In the genomic region with DNA sequence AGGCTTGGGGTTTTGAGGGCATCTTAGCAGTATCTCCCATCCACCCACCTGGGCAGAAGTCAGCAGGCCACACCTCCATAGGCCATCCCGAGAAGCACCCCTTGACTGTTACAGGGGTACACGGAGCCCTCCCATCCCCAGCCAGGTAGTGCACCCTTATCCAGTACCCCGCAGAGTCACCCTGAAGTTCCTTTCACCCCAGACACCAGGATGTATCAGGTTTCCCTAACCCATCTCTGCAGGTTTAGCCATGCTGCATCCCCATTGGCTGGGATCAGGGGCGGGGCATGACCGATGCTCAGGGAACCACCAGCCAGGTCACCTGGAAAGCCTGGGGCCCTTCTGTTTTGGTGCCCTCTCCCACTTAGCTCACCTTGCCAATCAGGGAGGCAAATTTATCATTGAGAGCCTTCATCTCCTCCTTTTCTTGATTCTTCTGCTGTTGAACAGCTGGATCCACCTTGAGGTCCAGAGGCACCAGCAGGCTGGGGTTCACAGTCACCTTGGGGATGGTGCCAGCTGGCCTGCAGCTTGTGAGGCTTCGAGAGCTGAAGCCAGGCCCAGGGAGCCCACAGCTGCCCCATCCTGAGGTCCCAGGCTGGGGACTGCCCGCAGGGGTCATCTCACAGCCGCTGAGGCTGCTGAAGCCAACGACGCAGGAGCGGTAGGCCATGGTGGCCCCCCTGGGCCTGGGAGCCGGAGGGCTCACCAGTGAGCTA, we compare ENCODE assay signal across 11 mouse cellular contexts. TPM values are rescaled to one million over a fixed set of nuclear protein-coding genes. Genes with fewer than 3 reads are reported as not detected.
DNase-seq lines count a peak whose midpoint lies in the region; ATAC-seq lines count a peak whose summit lies in the region.
"Had no signal": no experiment of that assay in that cellular context is flagged by ENCODE, and none has a peak within 500 bp of the region (broad histone marks: within the 10 kb centered on the region; RNA-seq: fewer than 3 reads in every experiment).

No protein-coding gene starts in this region.

- no peak overlapping the region for H3K9ac ChIP-seq in embryonic facial prominence, embryonic 15.5 days
- H3K9ac ChIP-seq in kidney, embryonic 16.5 days (replicated peaks; ENCODE audit: low read length), result no peak overlapping the region; the same call in 1 of the 2 replicates
- no peak overlapping the region for H3K9ac ChIP-seq in midbrain, embryonic 16.5 days (ENCODE audit: low read depth, low read length)
- H3K9ac ChIP-seq: liver, embryonic 15.5 days had no signal

- peaks cover 73% of the 10 kb centered on the region for H3K4me1 ChIP-seq in embryonic facial prominence, embryonic 15.5 days
- peaks cover 50% of the 10 kb centered on the region for H3K4me1 ChIP-seq in kidney, embryonic 16.5 days (ENCODE audit: insufficient read depth, low read length)
- no peaks in the 10 kb centered on the region for H3K4me1 ChIP-seq in midbrain, embryonic 16.5 days (ENCODE audit: control insufficient read depth, insufficient read depth, low read length)

- peak overlapping the region; percentile 24 for H3K4me3 ChIP-seq in embryonic facial prominence, embryonic 15.5 days (replicated peaks)
- no peak overlapping the region for H3K4me3 ChIP-seq in kidney, embryonic 16.5 days (ENCODE audit: low read length)
- H3K4me3 ChIP-seq in midbrain, embryonic 16.5 days (ENCODE audit: low read depth, low read length), result no peak overlapping the region
- H3K4me3 ChIP-seq: liver, embryonic 15.5 days had no signal

- H3K27me3 ChIP-seq in embryonic facial prominence, embryonic 15.5 days, result no peaks in the 10 kb centered on the region
- no peaks in the 10 kb centered on the region for H3K27me3 ChIP-seq in kidney, embryonic 16.5 days (ENCODE audit: insufficient read depth, low read length)
- no peaks in the 10 kb centered on the region for H3K27me3 ChIP-seq in midbrain, embryonic 16.5 days (ENCODE audit: control insufficient read depth, insufficient read depth, low read depth, low read length)
- H3K27me3 ChIP-seq: liver, embryonic 15.5 days had no signal

- H3K9me3 ChIP-seq in embryonic facial prominence, embryonic 15.5 days (replicated peaks), result no peaks in the 10 kb centered on the region
- no peaks in the 10 kb centered on the region for H3K9me3 ChIP-seq in kidney, embryonic 16.5 days (ENCODE audit: low read length)
- no peaks in the 10 kb centered on the region for H3K9me3 ChIP-seq in midbrain, embryonic 16.5 days (replicated peaks; ENCODE audit: control insufficient read depth, low read length, poor library complexity, severe bottlenecking)
- H3K9me3 ChIP-seq: liver, embryonic 15.5 days had no signal

- 31% methylated on average over 12 of the region's 12 CpGs for WGBS in embryonic facial prominence, embryonic 15.5 days
- WGBS in kidney, embryonic 16.5 days, result 42% methylated on average over 12 of the region's 12 CpGs
- 33% methylated on average over 12 of the region's 12 CpGs for WGBS in midbrain, embryonic 16.5 days

- peak overlapping the region; percentile 86 for H3K27ac ChIP-seq in embryonic facial prominence, embryonic 15.5 days (replicated peaks)
- peak overlapping the region; percentile 83 for H3K27ac ChIP-seq in kidney, embryonic 16.5 days (ENCODE audit: low read length)
- no peak overlapping the region for H3K27ac ChIP-seq in midbrain, embryonic 16.5 days (ENCODE audit: low read length)
- H3K27ac ChIP-seq: liver, embryonic 15.5 days had no signal

- peak; percentile 97 for DNase-seq in heart, adult 11 months
- DNase-seq in heart, adult 9 months (ENCODE audit: low spot score in 2 of 2), result no peak
- peak; percentile 76 for DNase-seq in 3134 (ENCODE audit: extremely low read depth, insufficient read length, low spot score)
- DNase-seq in left cerebral cortex, adult 8-10 months (ENCODE audit: low spot score in 2 of 2), result no peak
- DNase-seq: embryo, embryonic 11 days; layer of hippocampus, adult 9-11 months had no signal

- H3K4me2 ChIP-seq in embryonic facial prominence, embryonic 15.5 days (replicated peaks), result peak overlapping the region; percentile 34
- H3K4me2 ChIP-seq in kidney, embryonic 16.5 days (replicated peaks; ENCODE audit: low read depth, low read length), result no peak overlapping the region; the same call in 1 of the 2 replicates
- H3K4me2 ChIP-seq in midbrain, embryonic 16.5 days (ENCODE audit: low read length), result no peak overlapping the region
- H3K4me2 ChIP-seq: liver, embryonic 15.5 days had no signal

- no peaks in the 10 kb centered on the region for H3K36me3 ChIP-seq in embryonic facial prominence, embryonic 15.5 days
- H3K36me3 ChIP-seq in kidney, embryonic 16.5 days (ENCODE audit: insufficient read depth, low read length), result no peaks in the 10 kb centered on the region
- no peaks in the 10 kb centered on the region for H3K36me3 ChIP-seq in midbrain, embryonic 16.5 days (ENCODE audit: control insufficient read depth, insufficient read depth, low read length)
- H3K36me3 ChIP-seq: liver, embryonic 15.5 days had no signal

- no peak for ATAC-seq in embryonic facial prominence, embryonic 15.5 days (ENCODE audit: insufficient number of reproducible peaks, low FRiP score, low TSS enrichment, low read depth)
- no peak for ATAC-seq in kidney, embryonic 16.5 days (ENCODE audit: low FRiP score, low TSS enrichment)
- ATAC-seq in megakaryocyte progenitor cell, adult 5-6 weeks (replicated peaks; ENCODE audit: poor library complexity), result no peak
- ATAC-seq in midbrain, embryonic 16.5 days, result no peak

RNA-seq across cellular contexts. Expression of a gene that starts 0.4 kb away (rescaled TPM):
- polyA plus RNA-seq in embryonic facial prominence, embryonic 15.5 days (2015; fragmentation: Nextera tagmentation; extraction: Ambion mirVana), result 26.9 and 33.5 TPM in 2 replicates
- 1.7 and 2.3 TPM in 2 replicates for polyA plus RNA-seq in kidney, embryonic 16.5 days (2015; fragmentation: Nextera tagmentation; extraction: Ambion mirVana)
- total RNA-seq in megakaryocyte progenitor cell, adult 5-6 weeks (2015), result 1.8 and 3.1 TPM in 2 replicates
- total RNA-seq in megakaryocyte progenitor cell, adult 5-6 weeks (2017), result 0.57 and 0.83 TPM in 2 replicates
- polyA plus RNA-seq in midbrain, embryonic 16.5 days (2015; fragmentation: Nextera tagmentation; extraction: Ambion mirVana), result 0.10 TPM in 2 replicates
- 1 to 10 TPM; 3.4 to 5.1 (median 4.2) TPM for total RNA-seq in left cerebral cortex, adult 8-10 months (2022)

RNA-seq across cellular contexts. Expression of a gene that starts 41.3 kb away (rescaled TPM):
- 86.5 and 93.4 TPM in 2 replicates for polyA plus RNA-seq in embryonic facial prominence, embryonic 15.5 days (2015; fragmentation: Nextera tagmentation; extraction: Ambion mirVana)
- polyA plus RNA-seq in kidney, embryonic 16.5 days (2015; fragmentation: Nextera tagmentation; extraction: Ambion mirVana), result 94.8 and 99.9 TPM in 2 replicates
- total RNA-seq in megakaryocyte progenitor cell, adult 5-6 weeks (2015), result 1.1 TPM in 1 of 2 replicates, not detected in the other
- total RNA-seq in megakaryocyte progenitor cell, adult 5-6 weeks (2017), result not detected in 2 replicates
- 0.34 and 1.1 TPM in 2 replicates for polyA plus RNA-seq in midbrain, embryonic 16.5 days (2015; fragmentation: Nextera tagmentation; extraction: Ambion mirVana)
- total RNA-seq in left cerebral cortex, adult 8-10 months (2022), result under 1 TPM in 3 of 4 experiments, not detected in 1; 0.15 to 0.65 (median 0.19) TPM

Comparison
In these comparisons a context has a peak if more than half of its experiments do, and no peak if none do; other contexts are left out.
1. DNase-seq: peak in heart, adult 11 months (single experiment) and 3134 (single experiment); none in heart, adult 9 months (0 of 2) and left cerebral cortex, adult 8-10 months (0 of 2).
2. RNA of a gene that starts 41.3 kb away (polyA plus RNA-seq): 94.8 to 99.9 TPM in kidney, embryonic 16.5 days and 86.5 to 93.4 TPM in embryonic facial prominence, embryonic 15.5 days; 0.34 to 1.1 TPM in midbrain, embryonic 16.5 days; every median in the first group is over 10 times any median in the second.